Mouse (Mus musculus) brain, embryonic 14.5 days (tissue): ENCODE data around the gene Gpr89.

Experiments used
- CTCF ChIP-seq: fragments of 200-500 bp; IDR thresholded peaks from 2 replicates; pipeline ENCODE4 v1.5.1; 2012; ENCODE audit warnings: inconsistent platforms, mild to moderate bottlenecking, moderate library complexity, borderline replicate concordance; ENCODE audit not compliant: insufficient read depth, insufficient read length; ENCODE audit errors: extremely low read depth
- POLR2A ChIP-seq: fragments of 200-500 bp; IDR thresholded peaks from 2 replicates; pipeline ENCODE4 v1.6.1; 2012; ENCODE audit warnings: mild to moderate bottlenecking, inconsistent platforms, borderline replicate concordance; ENCODE audit not compliant: poor library complexity, insufficient read depth, insufficient read length, severe bottlenecking; ENCODE audit errors: extremely low read depth

DNA sequence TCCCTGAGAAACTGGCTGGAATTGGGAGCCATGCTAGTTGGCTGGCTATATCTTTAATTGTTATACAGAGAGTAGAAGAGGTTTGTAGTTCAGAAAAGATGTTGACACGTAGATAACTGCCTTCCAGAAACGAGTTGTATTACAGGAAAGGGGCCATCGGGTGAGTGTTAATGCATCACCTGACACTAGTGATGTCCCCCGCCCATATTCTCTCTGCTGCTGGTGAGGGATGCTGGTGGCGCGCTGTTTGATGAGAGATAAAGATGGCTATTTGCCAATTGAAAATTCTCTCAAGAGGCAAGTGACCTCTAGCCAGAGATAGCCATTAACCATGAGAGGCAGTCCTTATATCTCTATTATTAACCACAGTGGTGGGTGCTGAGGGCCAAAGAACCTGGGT lies 52.6 kb downstream of the Gpr89 start:
- TF ChIP-seq POLR2A (no peak), CTCF (no peak)
